Mouse (Mus musculus): ENCODE results near the gene Habp2.

Habp2 gene

DNA sequence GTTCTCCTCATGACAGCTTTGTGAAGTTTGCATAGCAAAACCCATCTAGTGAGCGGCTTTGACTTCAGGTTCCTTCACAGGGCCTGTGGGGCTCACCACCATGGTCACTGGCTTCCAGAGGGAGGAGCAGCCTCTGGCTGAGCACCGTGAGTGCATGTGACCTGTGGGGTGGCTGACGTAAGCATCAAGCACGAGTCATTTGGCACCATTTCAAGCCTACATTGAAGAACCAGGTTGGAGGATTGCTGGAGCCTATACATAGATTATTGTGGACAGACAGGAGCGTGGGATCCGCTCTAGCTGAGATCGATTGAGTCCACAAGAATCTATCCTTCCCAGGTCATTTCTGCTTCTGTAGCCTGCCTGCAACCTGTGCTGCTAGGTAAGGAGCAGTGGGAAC is at the start of gene Habp2:
Gene Habp2 (plus strand): TSS at position 272 of the 400 bp plus-strand sequence.
- DNase-seq (ENCODE audit: low read depth, low spot score): no peak

DNA sequence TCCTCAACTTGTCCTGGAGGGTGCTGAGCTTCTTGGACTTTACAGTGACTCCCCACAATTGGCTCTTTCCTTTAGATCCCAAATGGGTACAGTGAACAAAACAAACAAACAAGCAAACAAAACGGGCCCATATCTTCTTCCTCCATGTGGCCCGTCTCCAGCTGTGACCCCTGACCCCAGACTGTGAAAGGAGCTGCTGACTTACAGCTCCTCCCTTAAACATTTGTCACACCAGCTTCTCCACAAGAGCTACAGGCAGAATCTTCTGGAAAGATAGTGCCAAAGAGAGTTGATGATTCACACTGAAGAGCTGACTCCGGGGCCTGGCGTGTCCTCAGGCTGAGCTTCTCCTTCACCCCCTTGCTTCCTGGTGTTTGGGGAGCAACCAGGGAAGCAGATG is 48.4 kb upstream of the Habp2 start:
- no peak for DNase-seq (ENCODE audit: low read depth, low spot score)

DNA sequence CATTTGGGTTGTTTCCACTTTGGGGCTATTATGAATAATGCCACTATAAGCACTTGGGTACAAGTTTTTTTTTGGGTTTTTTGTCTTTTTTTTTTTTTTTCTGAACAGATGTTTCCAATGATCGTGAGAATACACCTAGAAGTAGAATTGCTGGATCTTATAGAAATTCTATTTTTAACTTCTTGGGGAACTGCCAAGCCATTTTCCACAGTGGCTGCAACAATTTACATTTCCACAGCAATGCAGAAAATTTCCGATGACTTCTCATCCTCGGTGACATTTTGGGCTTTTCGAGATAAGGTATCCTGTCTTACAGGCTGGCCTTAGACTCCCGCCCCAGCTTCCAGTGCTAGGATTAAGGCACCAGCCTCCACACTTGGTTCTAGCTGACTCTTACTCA is 41.7 kb upstream of the Habp2 start:
- DNase-seq (ENCODE audit: low read depth, low spot score): no peak

DNA sequence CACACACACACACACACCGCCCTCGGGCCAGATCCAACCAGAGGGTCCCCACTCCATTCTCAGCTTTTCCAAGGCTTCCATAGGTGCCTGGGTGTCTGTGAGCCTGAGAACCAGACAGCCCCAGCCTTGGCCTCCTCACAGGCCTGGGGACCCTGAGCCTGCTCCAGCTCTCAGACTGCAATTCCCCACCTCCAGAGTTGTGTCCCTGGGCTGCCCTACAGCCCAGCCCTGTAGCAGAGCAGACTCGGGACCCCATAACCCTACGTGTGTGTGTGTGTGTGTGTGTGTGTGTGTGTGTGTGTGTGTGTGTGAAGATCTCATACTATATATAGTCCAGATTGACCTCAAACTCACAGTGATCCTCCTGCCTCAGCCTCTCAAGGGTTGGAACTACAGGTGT is 34.1 kb upstream of the Habp2 start:
- DNase-seq (ENCODE audit: low read depth, low spot score): no peak

DNA sequence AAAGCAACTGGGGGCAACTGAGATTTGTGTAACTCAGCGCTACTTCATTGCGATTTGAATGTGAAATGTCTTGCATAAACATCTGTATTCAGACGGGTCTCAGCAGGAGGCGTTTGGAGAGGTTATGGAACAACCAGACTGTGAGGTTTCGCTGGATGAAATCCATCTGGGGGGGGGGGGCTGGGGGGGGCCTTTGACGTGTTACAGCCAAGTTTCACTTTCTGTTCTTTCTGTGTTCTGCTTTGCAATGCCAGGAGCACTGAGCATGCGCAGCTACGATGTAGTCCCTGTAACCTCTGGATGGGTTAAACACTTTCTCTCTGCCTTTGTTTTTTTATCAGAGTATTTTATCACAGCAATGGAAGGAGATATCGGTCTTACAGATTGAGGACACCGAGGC is 33.7 kb upstream of the Habp2 start:
- no peak for DNase-seq (ENCODE audit: low read depth, low spot score)

DNA sequence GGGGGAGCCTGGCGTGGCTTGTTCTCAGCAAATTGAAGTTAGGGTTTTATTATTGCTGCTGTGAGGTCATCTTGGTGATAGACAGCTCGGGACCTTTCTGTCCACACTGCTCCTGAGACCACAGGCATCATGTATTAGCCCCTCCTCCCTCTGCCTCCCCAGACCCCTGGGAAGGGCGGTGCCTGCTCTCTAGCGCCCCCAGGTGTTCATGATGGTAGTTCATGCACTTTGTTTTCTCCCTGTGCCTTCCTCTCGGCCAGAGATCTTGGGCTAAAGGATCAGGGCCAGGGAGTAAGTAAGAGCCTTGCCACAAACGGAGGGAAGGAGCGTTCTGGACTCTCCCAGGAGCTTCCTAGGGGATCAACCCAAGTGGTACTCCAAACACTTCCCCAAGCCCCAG is 32.2 kb upstream of the Habp2 start:
- DNase-seq (ENCODE audit: low read depth, low spot score): peak; percentile 16

DNA sequence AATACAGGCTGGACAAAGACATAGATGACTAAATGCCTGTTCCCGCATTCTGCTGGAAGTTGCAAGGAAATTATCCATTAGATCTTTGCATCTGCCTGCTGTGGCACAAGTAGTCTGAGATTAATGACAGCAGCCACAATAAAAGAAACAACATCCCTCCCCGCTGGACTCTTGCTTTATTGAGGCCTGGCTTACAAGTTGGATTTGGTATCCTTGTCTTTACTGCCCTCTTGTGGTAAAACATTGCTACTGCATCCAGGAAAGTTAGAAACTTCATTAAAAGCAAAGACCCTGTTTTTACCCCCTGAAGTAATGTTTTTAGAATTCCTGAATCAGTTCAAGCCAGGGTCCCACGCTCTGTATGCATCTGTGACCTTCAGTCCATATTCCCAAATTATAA is 31.4 kb upstream of the Habp2 start:
- DNase-seq (ENCODE audit: low read depth, low spot score): no peak

DNA sequence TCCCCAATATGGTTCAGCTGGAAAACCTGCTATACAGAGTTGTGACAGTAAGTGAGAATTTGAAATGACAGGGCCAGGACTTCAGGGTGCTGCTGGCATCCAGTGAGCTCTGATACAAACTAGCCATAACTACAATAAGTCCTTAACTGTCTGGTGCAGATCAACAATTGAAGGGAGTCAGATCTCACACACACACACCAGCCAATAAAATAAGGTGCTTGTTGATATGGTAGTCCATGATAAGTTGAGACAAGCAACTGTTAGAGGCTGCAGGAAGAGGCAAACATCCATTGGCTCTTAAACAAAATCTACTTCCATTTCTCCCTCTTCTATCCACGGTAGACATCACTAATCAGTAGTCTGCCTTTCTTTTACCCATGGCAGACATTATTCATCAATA is 30.7 kb upstream of the Habp2 start:
- no peak for DNase-seq (ENCODE audit: low read depth, low spot score)

DNA sequence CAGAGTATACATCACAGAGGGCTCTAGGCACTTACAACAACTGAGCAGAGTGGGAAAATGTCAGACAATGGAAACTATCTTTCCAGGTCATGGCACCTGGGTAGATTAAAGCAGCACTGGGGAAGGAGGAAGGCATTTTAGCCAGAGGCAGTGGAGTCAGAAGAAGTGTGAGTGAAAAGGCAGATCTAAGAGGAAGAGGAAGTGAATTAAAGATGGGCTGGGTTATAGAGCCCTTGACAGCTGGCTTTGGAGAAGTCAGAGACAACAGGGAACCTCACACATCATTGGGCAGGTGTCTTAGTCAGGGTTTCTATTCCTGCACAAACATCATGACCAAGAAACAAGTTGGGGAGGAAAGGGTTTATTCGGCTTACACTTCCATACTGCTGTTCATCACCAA is 30.2 kb upstream of the Habp2 start:
- DNase-seq (ENCODE audit: low read depth, low spot score): no peak

DNA sequence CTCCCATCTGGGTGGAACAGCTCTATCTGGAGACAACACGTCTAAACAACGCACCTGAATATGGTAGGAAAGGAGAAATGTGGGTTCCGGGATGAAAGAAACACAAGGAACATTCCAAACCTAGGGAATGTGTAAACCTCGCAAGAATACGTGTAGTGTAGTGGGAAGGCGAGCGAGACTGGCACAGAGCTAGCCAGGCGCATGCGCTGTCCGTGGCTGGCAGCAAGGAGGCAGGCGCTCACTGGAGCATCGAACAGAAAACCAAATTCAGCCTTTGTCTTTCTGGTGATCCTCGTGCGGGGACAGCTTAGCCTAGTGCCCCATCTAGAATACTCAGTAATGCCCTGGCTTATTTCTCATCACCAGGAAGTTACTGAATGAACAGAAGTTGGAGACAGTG is 23.2 kb upstream of the Habp2 start:
- no peak for DNase-seq (ENCODE audit: low read depth, low spot score)

DNA sequence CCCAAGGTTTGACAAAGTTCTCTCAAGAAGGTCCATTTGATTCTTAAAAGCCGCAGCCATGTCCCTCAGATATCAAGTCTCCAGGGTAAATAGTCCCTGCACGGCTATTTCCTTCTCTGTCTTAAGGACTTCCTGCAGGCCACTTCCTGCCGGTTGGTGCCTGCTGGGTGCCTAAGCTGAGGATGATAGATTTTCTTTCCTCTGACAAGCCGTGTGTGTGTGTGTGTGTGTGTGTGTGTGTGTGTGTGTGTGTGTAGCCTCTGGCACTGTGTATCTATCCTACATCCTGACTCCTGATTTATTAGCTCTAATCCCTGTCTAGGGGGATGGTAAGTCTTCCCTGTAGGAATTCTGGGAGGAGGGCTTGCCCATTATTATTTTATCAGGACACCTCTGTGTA is 22.8 kb upstream of the Habp2 start:
- DNase-seq (ENCODE audit: low read depth, low spot score): no peak

DNA sequence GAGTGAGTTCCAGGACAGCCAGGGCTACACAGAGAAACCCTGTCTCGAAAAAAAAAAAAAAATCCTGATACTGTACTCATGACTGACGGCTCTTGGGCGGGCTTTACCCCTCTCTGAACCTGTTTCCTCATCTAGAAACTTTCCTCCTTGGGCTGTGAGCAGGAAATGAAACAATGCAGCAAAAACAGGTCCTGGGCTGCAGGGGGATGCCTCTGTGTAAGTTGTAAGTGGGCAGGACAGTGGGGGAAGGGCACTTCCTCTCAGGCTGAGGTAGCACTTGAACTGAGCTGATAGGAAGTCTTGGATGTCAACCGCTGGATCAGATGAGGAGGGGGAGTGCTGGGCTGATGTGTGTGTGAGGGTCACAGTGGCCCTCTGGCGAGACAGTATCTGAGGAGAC is 21.8 kb upstream of the Habp2 start:
- no peak for DNase-seq (ENCODE audit: low read depth, low spot score)

DNA sequence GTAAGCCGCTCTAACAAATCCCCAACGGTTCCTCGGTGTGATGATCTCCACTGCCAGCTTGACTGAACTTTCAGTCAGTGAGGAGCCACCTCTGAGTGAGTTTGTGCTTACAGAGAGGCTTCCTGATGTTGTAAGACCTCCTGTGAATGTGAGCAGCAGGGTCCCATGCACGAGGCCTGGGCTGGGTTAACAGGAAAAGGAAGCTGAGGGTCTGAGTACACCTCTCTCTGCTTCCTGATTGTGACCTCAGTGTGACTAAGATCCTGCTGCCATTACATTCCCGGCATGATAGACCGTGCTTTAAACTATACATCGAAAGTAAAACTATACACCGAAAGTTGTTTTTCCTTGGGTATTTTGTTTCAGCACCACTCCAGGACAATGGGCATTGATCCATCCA is 14.9 kb upstream of the Habp2 start:
- DNase-seq (ENCODE audit: low read depth, low spot score): no peak

DNA sequence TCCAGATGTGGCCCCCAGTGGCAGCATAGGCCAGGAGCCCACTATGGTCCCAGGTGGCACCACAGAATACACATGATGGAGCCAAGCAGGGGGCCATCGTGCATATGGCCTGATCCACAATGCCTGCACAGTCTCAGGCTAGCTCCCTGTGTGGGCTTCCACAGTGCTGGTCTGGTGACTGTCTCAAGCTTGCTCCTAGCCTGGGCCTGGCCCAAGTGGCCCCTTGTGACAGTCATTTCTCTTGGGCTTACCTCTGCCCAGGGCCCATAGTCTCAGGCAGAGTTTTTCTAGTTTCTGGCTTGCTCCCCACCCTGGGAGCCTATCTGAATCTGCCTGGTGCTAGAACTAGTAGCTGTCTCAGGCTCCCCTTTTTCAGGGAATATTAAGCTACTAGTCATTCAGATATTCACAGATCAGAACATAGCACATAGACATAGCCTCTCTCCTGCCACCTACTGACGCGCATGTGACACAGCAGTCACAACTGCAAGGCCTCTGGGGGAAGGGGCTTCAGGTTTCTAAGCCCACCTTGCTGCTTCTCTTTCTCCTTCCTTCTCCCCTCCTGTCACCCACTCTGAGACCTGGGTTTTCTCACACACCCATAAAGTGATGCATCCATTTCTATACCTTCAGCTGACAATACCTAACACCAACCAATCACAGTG is 9.7 kb upstream of the Habp2 start:
- no peak for DNase-seq (ENCODE audit: low read depth, low spot score)

DNA sequence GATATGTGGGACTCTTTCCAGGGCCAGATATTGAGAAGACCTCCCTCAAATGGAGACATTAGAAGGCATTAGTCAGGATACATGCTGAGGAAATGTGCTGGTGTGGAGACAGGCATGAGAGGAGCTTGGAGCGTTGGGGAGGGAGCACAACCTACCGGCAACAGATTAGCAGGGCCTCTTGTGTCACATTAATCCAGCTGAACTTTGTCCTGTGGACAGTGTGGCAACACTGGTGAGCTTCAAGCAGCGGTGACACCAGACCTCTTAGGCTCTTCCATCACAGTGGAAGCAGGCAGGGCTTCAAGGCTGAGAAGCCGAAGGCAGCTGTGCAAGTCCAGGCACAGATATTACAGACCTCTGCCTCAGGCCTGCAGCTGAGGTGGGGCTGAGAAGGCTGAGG is 9.0 kb upstream of the Habp2 start:
- DNase-seq (ENCODE audit: low read depth, low spot score): no peak

DNA sequence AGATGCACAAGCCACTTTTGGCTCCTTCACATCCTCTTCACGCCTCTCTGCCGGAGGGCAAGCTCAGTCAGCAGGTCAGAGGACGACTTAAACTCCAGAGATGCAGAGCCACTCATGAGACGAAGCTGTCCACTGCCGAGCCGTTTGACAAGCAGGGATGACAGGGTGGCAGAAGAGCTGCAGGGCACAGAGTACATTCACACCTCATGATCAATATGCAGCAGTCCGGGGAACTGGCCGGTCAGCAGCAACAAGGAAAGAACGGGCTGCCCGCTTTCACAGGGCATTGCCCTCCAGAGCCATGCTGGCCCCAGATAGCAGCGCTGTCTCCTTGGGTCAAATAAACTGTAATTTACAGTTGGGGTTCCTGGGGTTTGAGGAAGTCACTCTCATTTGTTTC is 8.6 kb upstream of the Habp2 start:
- no peak for DNase-seq (ENCODE audit: low read depth, low spot score)

DNA sequence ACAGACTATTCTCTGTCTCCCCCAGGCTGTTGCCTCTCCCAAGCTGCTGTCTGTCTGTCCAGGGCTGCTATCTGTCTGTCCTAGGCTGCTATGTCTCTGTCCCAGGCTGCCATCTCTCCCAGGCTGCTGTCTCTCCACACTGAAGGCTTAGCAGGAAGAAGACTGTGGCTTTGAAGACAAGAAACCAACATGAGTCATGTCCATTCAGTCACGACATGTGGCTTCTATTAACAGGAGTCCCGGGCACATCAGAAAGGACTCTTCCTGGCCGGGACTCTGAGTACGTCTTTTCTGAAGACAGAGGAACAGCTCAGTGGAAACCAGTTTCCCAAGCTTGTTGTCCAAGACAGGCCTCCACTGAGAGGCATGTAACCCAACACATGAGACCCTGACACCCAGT is 1.7 kb upstream of the Habp2 start:
- DNase-seq (ENCODE audit: low read depth, low spot score): no peak

DNA sequence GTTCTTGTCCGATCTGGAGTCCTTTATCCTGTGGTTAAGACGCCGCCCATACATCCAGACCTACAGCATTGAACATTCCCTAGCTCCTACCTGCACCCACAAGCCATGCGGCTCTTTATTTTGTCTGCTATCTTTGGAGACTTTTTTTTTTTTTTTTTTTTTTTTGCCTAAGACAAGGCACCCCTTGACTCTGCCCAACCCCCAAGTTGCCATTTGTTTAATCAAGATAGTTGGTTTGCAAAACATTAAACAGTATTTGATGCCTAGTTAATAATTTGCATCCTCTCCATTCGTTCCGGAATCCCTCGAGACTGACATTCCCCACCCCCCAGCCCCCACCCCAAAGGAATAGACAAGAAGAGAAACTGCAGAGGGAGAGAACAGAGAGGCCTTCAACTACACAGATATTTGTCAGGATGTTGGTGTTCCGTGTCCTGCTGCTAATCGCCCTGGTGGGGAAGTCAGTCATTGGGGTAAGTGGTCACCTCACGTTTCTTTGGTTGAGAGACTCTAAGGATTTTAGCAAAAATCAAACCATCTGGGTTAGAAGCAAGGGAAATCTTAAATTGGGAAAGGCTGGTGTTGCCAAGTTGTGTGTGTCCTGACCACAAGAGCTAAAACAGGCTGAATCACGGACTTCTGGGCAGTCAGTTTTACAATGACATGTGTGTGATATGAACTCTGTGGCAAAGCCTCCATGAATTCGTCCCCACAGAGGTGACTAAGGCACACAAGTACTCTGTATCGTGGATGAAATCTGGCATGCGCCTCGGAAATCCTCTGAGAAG is 837 bp downstream of the Habp2 start:
- no peak for DNase-seq (ENCODE audit: low read depth, low spot score)

DNA sequence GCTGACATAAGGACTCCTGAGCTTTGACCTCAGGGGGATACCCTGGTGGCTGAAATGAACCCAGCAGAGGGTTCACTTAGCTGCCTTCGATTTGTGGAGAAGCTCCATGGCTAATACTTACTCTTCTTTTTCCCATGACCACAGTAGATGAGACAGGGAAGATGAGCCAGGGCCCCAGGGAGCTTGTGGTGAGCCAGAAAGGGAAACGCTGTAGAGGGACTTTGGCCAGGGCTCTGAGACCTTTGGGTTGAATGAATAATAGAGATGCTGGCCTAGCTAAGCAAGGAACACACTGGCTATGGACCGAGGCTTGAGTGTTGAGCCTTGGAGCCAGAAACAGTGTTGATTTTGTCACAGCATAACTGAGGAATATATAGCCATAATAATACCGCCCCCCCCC is 1.5 kb downstream of the Habp2 start:
- DNase-seq (ENCODE audit: low read depth, low spot score): no peak

DNA sequence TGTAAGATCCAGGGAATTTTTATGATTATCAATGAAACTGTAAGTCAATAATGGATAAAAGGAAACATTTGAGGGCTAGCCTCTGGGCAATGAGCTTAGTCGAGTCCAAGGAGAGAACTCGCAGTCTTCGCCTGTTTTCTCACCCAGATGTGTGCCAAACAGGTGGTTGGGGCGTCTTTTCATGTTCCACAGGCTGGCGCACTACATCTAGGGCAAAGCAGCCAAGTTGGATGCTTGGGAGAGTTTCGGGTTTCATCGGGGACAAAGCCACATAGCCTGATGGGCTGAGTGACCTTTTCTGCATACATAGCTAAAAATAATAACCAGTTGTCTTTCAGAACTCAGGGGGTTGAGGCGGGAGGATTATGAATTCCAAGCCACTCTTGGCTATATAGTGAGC is 2.7 kb downstream of the Habp2 start:
- DNase-seq (ENCODE audit: low read depth, low spot score): no peak

DNA sequence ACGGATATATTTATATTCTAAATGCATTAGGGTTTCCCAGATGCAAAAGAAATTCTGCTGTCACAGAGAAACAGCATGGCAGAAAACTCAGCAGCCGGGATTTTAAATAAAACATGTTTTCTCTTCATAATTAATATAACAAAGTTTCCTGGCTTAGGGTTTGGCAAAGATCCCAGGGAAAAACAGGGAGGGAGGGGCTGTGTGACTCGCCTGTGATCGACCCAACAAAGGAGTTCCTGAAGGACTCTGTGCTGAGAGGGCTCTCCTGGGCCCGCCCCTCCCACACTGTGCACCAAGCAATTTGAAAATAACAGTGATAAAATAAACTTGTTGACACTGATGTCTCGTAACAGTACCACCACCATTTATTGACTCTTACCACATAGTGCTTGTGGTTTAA is 5.0 kb downstream of the Habp2 start:
- no peak for DNase-seq (ENCODE audit: low read depth, low spot score)

DNA sequence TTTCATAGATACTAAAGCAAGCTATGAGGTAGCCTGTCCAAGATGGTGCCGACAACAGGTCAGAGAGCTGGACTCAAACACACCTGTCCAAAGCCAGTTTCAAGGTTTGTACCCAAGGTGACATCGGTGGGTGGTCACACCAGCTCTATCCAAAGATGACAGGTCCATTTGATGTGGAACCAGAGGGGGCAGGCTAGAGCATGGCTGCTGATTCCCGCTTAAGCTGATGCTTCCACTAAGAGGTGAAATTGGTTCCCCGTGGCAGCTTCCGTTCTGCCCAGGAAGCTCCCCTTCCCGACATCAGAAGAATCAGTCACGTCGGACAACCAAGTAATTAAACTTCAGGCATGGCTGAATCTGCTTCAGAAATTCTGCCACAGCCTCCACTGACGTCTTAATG is 5.4 kb downstream of the Habp2 start:
- DNase-seq (ENCODE audit: low read depth, low spot score): no peak

DNA sequence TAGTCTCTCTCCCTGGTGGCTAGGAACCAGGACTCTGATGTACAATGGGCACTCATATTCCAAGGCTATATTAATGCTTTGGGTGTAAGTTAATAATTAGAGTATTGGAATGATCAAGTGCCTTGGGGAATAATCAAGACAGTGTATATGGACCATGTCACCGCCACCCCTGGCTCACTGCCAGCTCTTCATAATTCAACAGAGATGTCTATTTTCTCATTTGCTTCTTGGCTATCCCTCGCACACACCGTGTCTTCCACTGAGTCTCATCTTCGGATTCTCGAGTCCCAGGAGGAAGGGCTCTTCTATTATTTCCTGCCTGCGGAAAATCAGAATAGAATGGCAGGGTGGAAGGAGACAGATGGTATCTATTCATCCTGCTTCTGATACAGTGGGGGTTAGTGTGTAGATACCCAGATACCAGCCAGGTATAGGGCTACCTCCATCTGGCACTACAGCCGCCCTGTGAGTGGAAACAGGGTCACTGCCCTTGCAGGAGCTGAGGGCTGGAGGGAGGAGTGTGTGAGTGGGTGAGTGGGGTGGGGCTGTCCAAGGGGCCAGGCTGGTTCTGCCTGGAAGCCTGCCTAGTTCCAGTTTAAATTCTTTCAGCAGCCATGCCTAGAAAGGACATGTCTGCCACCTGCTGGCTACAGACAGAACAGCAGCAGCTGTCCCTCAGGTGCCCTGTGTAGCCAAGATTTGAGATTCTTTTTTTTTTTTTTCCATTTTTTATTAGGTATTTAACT is 7.9 kb downstream of the Habp2 start:
- no peak for DNase-seq (ENCODE audit: low read depth, low spot score)

All from WW6 (cell line).